Mouse (Mus musculus) cerebellum, adult 9-10 months (tissue): ENCODE results near the gene Ahctf1.
A peak's percentile ranks its signal among the peaks of the same experiment; 100 is the strongest.

ENCODE experiments used
- DNase-seq: peaks from one replicate; pipeline ENCODE4 v3.0.0; 2022

Gene Ahctf1

DNA sequence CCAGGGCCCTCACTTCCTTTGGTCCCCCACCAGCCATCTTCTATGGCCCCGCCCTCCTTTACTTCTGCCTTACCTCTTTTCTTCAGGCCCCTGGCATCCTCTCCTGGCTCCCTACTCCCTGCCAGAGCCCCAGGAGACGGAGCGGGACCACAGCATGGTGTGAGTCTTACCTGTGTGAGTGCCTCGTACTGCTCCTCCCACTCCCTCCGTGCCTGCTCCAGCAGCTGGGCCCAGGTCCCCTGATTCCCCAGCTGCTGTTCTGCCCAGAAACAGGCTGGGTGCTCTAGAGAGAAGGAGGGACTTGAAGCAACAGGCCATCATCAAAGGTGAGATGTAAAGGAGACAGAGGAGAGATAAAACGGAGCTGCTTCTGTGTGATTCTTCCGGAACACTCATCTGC is 90.8 kb downstream of the Ahctf1 start:
- DNase-seq: no peak

DNA sequence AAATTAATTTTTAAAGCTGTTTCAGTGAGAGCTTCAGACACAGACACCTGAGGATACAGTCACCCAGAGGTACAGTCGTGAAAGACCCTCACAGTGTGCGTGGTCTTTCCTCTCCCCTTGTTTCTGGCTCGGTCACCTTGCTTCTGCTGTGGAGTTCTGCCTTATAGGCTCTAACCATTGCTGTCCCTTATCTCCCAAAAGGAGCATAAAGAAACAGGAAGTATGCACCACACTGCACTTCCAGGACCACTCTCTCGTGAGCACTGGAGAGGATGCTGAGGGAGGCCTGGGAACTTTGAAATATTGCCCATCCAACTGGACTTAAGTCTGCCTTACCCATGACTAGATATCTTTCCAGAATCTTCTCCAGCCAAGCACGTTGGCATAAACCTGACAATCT is 92.7 kb downstream of the Ahctf1 start:
- no peak for DNase-seq

DNA sequence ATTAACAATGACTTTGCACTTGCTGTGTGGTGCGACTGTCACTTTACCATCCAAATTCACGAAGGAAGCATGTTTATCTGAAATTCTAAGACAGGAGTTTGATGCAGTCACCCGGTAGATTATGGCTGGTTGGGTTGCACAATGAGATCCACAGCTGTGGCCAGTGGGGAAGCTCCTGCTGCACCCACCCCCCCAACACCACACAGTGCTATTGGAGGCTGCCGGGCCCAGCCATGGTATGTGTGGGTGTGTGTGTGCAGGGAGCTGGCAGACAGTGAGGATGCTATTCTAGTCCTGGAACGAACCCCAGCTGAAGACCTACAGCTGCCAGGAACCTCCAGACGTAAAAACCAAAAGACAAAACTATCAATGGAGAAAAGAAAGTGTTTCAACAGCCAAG is 94.1 kb downstream of the Ahctf1 start:
- peak; percentile 50 for DNase-seq

DNA sequence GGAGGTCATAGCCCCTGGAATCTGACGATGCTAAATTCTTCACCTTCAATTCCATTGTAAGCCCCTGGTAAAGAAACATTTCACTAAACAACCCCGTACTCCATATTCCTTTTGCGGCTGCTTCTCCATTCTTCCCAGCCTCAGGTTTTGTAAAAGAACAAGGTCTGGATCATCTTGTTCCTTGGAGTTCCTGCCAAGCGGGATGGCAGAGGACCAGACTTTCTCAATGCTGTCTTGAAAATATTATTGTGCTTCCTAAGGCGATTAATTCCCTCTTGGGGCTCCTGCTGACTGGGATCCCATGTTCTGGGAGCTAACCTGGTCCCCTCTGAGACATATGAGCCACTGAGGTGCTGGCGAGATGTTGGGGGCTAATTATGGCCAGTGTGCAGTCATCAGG is 98.3 kb downstream of the Ahctf1 start:
- no peak for DNase-seq

DNA sequence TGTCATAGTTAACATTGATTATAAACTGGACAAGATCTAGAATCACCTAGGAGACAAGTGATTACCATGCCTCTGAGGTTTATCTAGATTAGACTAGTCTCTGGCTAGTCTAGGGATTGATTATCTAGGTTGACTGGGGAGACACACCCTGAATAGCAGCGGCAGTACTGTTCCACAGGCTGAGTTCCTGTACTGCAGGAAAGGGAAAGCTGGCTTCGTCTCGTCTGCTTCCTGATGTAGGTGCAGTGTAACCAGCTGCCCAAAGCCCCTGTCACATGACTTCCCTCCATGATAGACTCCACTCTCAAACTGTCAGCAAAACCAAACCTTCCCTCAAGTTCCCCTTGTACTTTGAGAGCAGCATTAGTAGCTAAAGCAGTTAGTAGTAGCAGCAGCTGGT is 99.3 kb downstream of the Ahctf1 start:
- no peak for DNase-seq
